Mouse (Mus musculus): ENCODE results near the gene Kcnk3. TPM values are rescaled to one million over a fixed set of nuclear protein-coding genes. Genes with fewer than 3 reads are reported as not detected.
A peak's percentile ranks its signal among the peaks of the same experiment; 100 is the strongest.

Kcnk3 gene
- polyA plus RNA-seq, 1 experiment from 2014 or later = 0.12 TPM

GRCm38 (mm10) chr5:30578445-30579080 lies 9.4 kb upstream of the Kcnk3 start:
- no peak overlapping the region for H3K27ac ChIP-seq (replicated peaks; ENCODE audit: low read depth, low read length)
- no peaks in the 10 kb centered on the region for H3K9me3 ChIP-seq (ENCODE audit: control insufficient read depth, low read length)
- no peak for DNase-seq (ENCODE audit: low spot score)
- H3K9ac ChIP-seq (ENCODE audit: low read length) = no peak overlapping the region
- no peaks in the 10 kb centered on the region for H3K27me3 ChIP-seq (ENCODE audit: control insufficient read depth, insufficient read depth, low read length)
- no peak for ATAC-seq (ENCODE audit: insufficient number of reproducible peaks, low FRiP score, low TSS enrichment, low read depth)
- no peak overlapping the region for H3K4me3 ChIP-seq (ENCODE audit: low read depth, low read length)
- no peaks in the 10 kb centered on the region for H3K36me3 ChIP-seq (ENCODE audit: control insufficient read depth, insufficient read depth, low read length)
- 82% methylated on average over 6 of the region's 6 CpGs for WGBS
- no peaks in the 10 kb centered on the region for H3K4me1 ChIP-seq (ENCODE audit: control insufficient read depth, insufficient read depth, low read length)
- H3K4me2 ChIP-seq (ENCODE audit: low read depth, severe bottlenecking) = no peak overlapping the region

GRCm38 (mm10) chr5:30580725-30581124 lies 7.2 kb upstream of the Kcnk3 start:
- no peak overlapping the region for H3K4me2 ChIP-seq (ENCODE audit: low read depth, severe bottlenecking)
- H3K4me1 ChIP-seq (ENCODE audit: control insufficient read depth, insufficient read depth, low read length) = no peaks in the 10 kb centered on the region
- DNase-seq (ENCODE audit: low spot score) (no peak), ATAC-seq (ENCODE audit: insufficient number of reproducible peaks, low FRiP score, low TSS enrichment, low read depth) (no peak)
- no peak overlapping the region for H3K9ac ChIP-seq (ENCODE audit: low read length)
- H3K9me3 ChIP-seq (ENCODE audit: control insufficient read depth, low read length) = no peaks in the 10 kb centered on the region
- no peak overlapping the region for H3K27ac ChIP-seq (replicated peaks; ENCODE audit: low read depth, low read length)
- no peaks in the 10 kb centered on the region for H3K27me3 ChIP-seq (ENCODE audit: control insufficient read depth, insufficient read depth, low read length)
- no peak overlapping the region for H3K4me3 ChIP-seq (ENCODE audit: low read depth, low read length)
- H3K36me3 ChIP-seq (ENCODE audit: control insufficient read depth, insufficient read depth, low read length) = no peaks in the 10 kb centered on the region
- 26% methylated on average over 6 of the region's 6 CpGs for WGBS

GRCm38 (mm10) chr5:30582017-30582416 lies 6.0 kb upstream of the Kcnk3 start:
- no peaks in the 10 kb centered on the region for H3K4me1 ChIP-seq (ENCODE audit: control insufficient read depth, insufficient read depth, low read length)
- WGBS = 75% methylated on average over 5 of the region's 5 CpGs
- no peak overlapping the region for H3K9ac ChIP-seq (ENCODE audit: low read length)
- H3K4me2 ChIP-seq (ENCODE audit: low read depth, severe bottlenecking) = no peak overlapping the region
- no peaks in the 10 kb centered on the region for H3K36me3 ChIP-seq (ENCODE audit: control insufficient read depth, insufficient read depth, low read length)
- no peaks in the 10 kb centered on the region for H3K9me3 ChIP-seq (ENCODE audit: control insufficient read depth, low read length)
- H3K4me3 ChIP-seq (ENCODE audit: low read depth, low read length) = no peak overlapping the region
- peaks cover 6% of the 10 kb centered on the region for H3K27me3 ChIP-seq (ENCODE audit: control insufficient read depth, insufficient read depth, low read length)
- DNase-seq (ENCODE audit: low spot score) (no peak), ATAC-seq (ENCODE audit: insufficient number of reproducible peaks, low FRiP score, low TSS enrichment, low read depth) (no peak)
- H3K27ac ChIP-seq (replicated peaks; ENCODE audit: low read depth, low read length) = no peak overlapping the region

- WGBS = 88% methylated on average over 3 of the region's 3 CpGs
Measured at GRCm38 (mm10) chr5:30586616-30587015, 1.4 kb upstream of the Kcnk3 start.

GRCm38 (mm10) chr5:30587101-30587500 lies 869 bp upstream of the Kcnk3 start:
- H3K27me3 ChIP-seq (ENCODE audit: control insufficient read depth, insufficient read depth, low read length) = peaks cover 42% of the 10 kb centered on the region
- H3K4me2 ChIP-seq (ENCODE audit: low read depth, severe bottlenecking) = no peak overlapping the region
- DNase-seq (ENCODE audit: low spot score) (no peak), ATAC-seq (ENCODE audit: insufficient number of reproducible peaks, low FRiP score, low TSS enrichment, low read depth) (no peak)
- H3K36me3 ChIP-seq (ENCODE audit: control insufficient read depth, insufficient read depth, low read length) = no peaks in the 10 kb centered on the region
- peaks cover 8% of the 10 kb centered on the region for H3K4me1 ChIP-seq (ENCODE audit: control insufficient read depth, insufficient read depth, low read length)
- no peaks in the 10 kb centered on the region for H3K9me3 ChIP-seq (ENCODE audit: control insufficient read depth, low read length)
- H3K9ac ChIP-seq (ENCODE audit: low read length) = no peak overlapping the region
- 29% methylated on average over 2 of the region's 2 CpGs for WGBS
- no peak overlapping the region for H3K4me3 ChIP-seq (ENCODE audit: low read depth, low read length)
- H3K27ac ChIP-seq (replicated peaks; ENCODE audit: low read depth, low read length) = no peak overlapping the region

More at GRCm38 (mm10) chr5:30586616-30587015, 1.4 kb upstream of the Kcnk3 start:
- Histone ChIP-seq H3K4me2 (ENCODE audit: low read depth, severe bottlenecking) (no peak overlapping the region), H3K9me3 (ENCODE audit: control insufficient read depth, low read length) (no peaks in the 10 kb centered on the region), H3K4me1 (ENCODE audit: control insufficient read depth, insufficient read depth, low read length) (peaks cover 8% of the 10 kb centered on the region), H3K4me3 (ENCODE audit: low read depth, low read length) (no peak overlapping the region), H3K27me3 (ENCODE audit: control insufficient read depth, insufficient read depth, low read length) (peaks cover 42% of the 10 kb centered on the region), H3K36me3 (ENCODE audit: control insufficient read depth, insufficient read depth, low read length) (no peaks in the 10 kb centered on the region), H3K27ac (replicated peaks; ENCODE audit: low read depth, low read length) (no peak overlapping the region), H3K9ac (ENCODE audit: low read length) (no peak overlapping the region)
- ATAC-seq (ENCODE audit: insufficient number of reproducible peaks, low FRiP score, low TSS enrichment, low read depth) (no peak), DNase-seq (ENCODE audit: low spot score) (no peak)

GRCm38 (mm10) chr5:30588301-30588968 lies 465 bp downstream of the Kcnk3 start:
- no peaks in the 10 kb centered on the region for H3K9me3 ChIP-seq (ENCODE audit: control insufficient read depth, low read length)
- DNase-seq (ENCODE audit: low spot score) = peak; percentile 65

GRCm38 (mm10) chr5:30589069-30589468 lies 1.1 kb downstream of the Kcnk3 start:
- Histone ChIP-seq H3K4me1 (ENCODE audit: control insufficient read depth, insufficient read depth, low read length) (peaks cover 8% of the 10 kb centered on the region), H3K27ac (replicated peaks; ENCODE audit: low read depth, low read length) (no peak overlapping the region), H3K27me3 (ENCODE audit: control insufficient read depth, insufficient read depth, low read length) (peaks cover 42% of the 10 kb centered on the region), H3K4me2 (ENCODE audit: low read depth, severe bottlenecking) (peak overlapping the region; percentile 87), H3K9ac (ENCODE audit: low read length) (no peak overlapping the region), H3K9me3 (ENCODE audit: control insufficient read depth, low read length) (no peaks in the 10 kb centered on the region), H3K36me3 (ENCODE audit: control insufficient read depth, insufficient read depth, low read length) (no peaks in the 10 kb centered on the region), H3K4me3 (ENCODE audit: low read depth, low read length) (peak overlapping the region; percentile 35; the same call in 1 of the 2 replicates)
- DNase-seq (ENCODE audit: low spot score) = no peak
- ATAC-seq (ENCODE audit: insufficient number of reproducible peaks, low FRiP score, low TSS enrichment, low read depth) = no peak
- 47% methylated on average over 4 of the region's 4 CpGs for WGBS

More at GRCm38 (mm10) chr5:30588301-30588968, 465 bp downstream of the Kcnk3 start:
- H3K9ac ChIP-seq (ENCODE audit: low read length) = 0 out of 2 replicates have a peak overlapping the region, but pooled peaks have one; percentile 2
- WGBS = 1% methylated on average over 59 of the region's 70 CpGs
- no peak overlapping the region for H3K27ac ChIP-seq (replicated peaks; ENCODE audit: low read depth, low read length)
- 0 out of 2 replicates have a peak, but pooled peaks have one; percentile 11 for ATAC-seq (ENCODE audit: insufficient number of reproducible peaks, low FRiP score, low TSS enrichment, low read depth)
- H3K27me3 ChIP-seq (ENCODE audit: control insufficient read depth, insufficient read depth, low read length) = peaks cover 42% of the 10 kb centered on the region
- H3K36me3 ChIP-seq (ENCODE audit: control insufficient read depth, insufficient read depth, low read length) = no peaks in the 10 kb centered on the region
- peak overlapping the region; percentile 35 for H3K4me3 ChIP-seq (ENCODE audit: low read depth, low read length)
- peaks cover 8% of the 10 kb centered on the region for H3K4me1 ChIP-seq (ENCODE audit: control insufficient read depth, insufficient read depth, low read length)
- peak overlapping the region; percentile 87 for H3K4me2 ChIP-seq (ENCODE audit: low read depth, severe bottlenecking)

GRCm38 (mm10) chr5:30589546-30589945 lies 1.6 kb downstream of the Kcnk3 start:
- H3K36me3 ChIP-seq (ENCODE audit: control insufficient read depth, insufficient read depth, low read length) = no peaks in the 10 kb centered on the region
- ATAC-seq (ENCODE audit: insufficient number of reproducible peaks, low FRiP score, low TSS enrichment, low read depth) (no peak), DNase-seq (ENCODE audit: low spot score) (no peak)
- peaks cover 42% of the 10 kb centered on the region for H3K27me3 ChIP-seq (ENCODE audit: control insufficient read depth, insufficient read depth, low read length)
- no peak overlapping the region for H3K27ac ChIP-seq (replicated peaks; ENCODE audit: low read depth, low read length)
- WGBS = 66% methylated on average over 3 of the region's 3 CpGs
- no peak overlapping the region for H3K4me2 ChIP-seq (ENCODE audit: low read depth, severe bottlenecking)
- H3K9ac ChIP-seq (ENCODE audit: low read length) = no peak overlapping the region
- no peak overlapping the region for H3K4me3 ChIP-seq (ENCODE audit: low read depth, low read length)
- peaks cover 8% of the 10 kb centered on the region for H3K4me1 ChIP-seq (ENCODE audit: control insufficient read depth, insufficient read depth, low read length)
- no peaks in the 10 kb centered on the region for H3K9me3 ChIP-seq (ENCODE audit: control insufficient read depth, low read length)
